Mouse (Mus musculus) myocyte (in vitro differentiated cells): Measurements from ENCODE around the gene Olfr118. TPM values are rescaled to one million over a fixed set of nuclear protein-coding genes. Genes with fewer than 3 reads are reported as not detected.
"Not testable (repeated sequence)": the region's sequence is repeated elsewhere in the genome, so short reads cannot be mapped to it uniquely, and the experiment has no call there.

ENCODE experiments used
- H3K27me3 ChIP-seq: one replicate; pipeline ENCODE4 v1.6.1; 2011; ENCODE audit not compliant: control insufficient read depth, insufficient read depth, insufficient read length
- H3K36me3 ChIP-seq: one replicate; pipeline ENCODE4 v1.6.1; 2011; ENCODE audit not compliant: control insufficient read depth, insufficient read depth
- H3K4me2 ChIP-seq: one replicate; pipeline ENCODE4 v1.6.1; 2011; ENCODE audit warnings: low read depth, control low read depth
- H3K4me3 ChIP-seq: one replicate; pipeline ENCODE4 v1.5.1; 2011; ENCODE audit warnings: mild to moderate bottlenecking, control low read depth, moderate library complexity
- H3K79me2 ChIP-seq: one replicate; pipeline ENCODE4 v1.6.1; 2011; ENCODE audit not compliant: control insufficient read depth, insufficient read depth
- H3ac ChIP-seq: one replicate; pipeline ENCODE4 v1.6.1; 2011; ENCODE audit not compliant: control insufficient read depth, insufficient read length
- CEBPB ChIP-seq: IDR thresholded peaks from 2 replicates; pipeline ENCODE4 v1.6.1; 2011; ENCODE audit warnings: mild to moderate bottlenecking, moderate library complexity; ENCODE audit not compliant: poor library complexity, insufficient read depth, severe bottlenecking
- E2F4 ChIP-seq: IDR thresholded peaks from one replicate; pipeline ENCODE4 v1.6.1; 2011; ENCODE audit warnings: mild to moderate bottlenecking, control low read depth, moderate library complexity; ENCODE audit not compliant: insufficient read depth
- MAX ChIP-seq: IDR thresholded peaks from one replicate; pipeline ENCODE4 v1.6.1; 2011; ENCODE audit warnings: low read depth, mild to moderate bottlenecking, control low read depth
- MYOD1 ChIP-seq, 3 experiments: IDR thresholded peaks; one replicate each; pipeline ENCODE4 v1.6.1; 2011; ENCODE audit warnings: control low read depth in 2 of 3, low read depth in 2 of 3, mild to moderate bottlenecking in 2 of 3, moderate library complexity in 1 of 3; ENCODE audit not compliant: insufficient read length in 2 of 3, control insufficient read depth in 1 of 3
- MYOG ChIP-seq, 3 experiments: IDR thresholded peaks; one replicate each; pipeline ENCODE4 v1.6.1; 2011; ENCODE audit warnings: control low read depth in 2 of 3, low read depth in 2 of 3, mild to moderate bottlenecking in 2 of 3; ENCODE audit not compliant: insufficient read length in 2 of 3, control insufficient read depth in 1 of 3, insufficient read depth in 1 of 3
- POLR2A ChIP-seq: IDR thresholded peaks from one replicate; pipeline ENCODE4 v1.6.1; 2011; ENCODE audit warnings: low read depth, mild to moderate bottlenecking, control low read depth, moderate library complexity; ENCODE audit not compliant: insufficient read length
- POLR2AphosphoS2 ChIP-seq: IDR thresholded peaks from one replicate; pipeline ENCODE4 v1.6.1; 2011; ENCODE audit warnings: low read depth, control low read depth; ENCODE audit not compliant: insufficient read length
- REST ChIP-seq: IDR thresholded peaks from one replicate; pipeline ENCODE4 v1.6.1; 2011; ENCODE audit warnings: mild to moderate bottlenecking, control low read depth, moderate library complexity; ENCODE audit not compliant: insufficient read depth, insufficient read length
- SRF ChIP-seq: IDR thresholded peaks from one replicate; pipeline ENCODE4 v1.6.1; 2011; ENCODE audit warnings: low read depth; ENCODE audit not compliant: control insufficient read depth, insufficient read length
- TCF12 ChIP-seq: IDR thresholded peaks from one replicate; pipeline ENCODE4 v1.6.1; 2011; ENCODE audit warnings: mild to moderate bottlenecking, control low read depth; ENCODE audit not compliant: poor library complexity, insufficient read depth, severe bottlenecking
- TCF3 ChIP-seq: IDR thresholded peaks from one replicate; pipeline ENCODE4 v1.6.1; 2011; ENCODE audit warnings: low read depth, control low read depth; ENCODE audit not compliant: insufficient read length
- USF1 ChIP-seq: IDR thresholded peaks from one replicate; pipeline ENCODE4 v1.6.1; 2011; ENCODE audit warnings: low read depth, mild to moderate bottlenecking, control low read depth, moderate library complexity
- polyA plus RNA-seq: library from polyadenylated mRNA; unstranded; fragments of >200 nt; fragmentation: generic; extraction: Trizol; gene quantifications from one replicate; pipeline ENCODE4 v1.2.1, GENCODE M21; 2012; ENCODE audit warnings: missing spikeins

Olfr118 gene
- polyA plus RNA-seq: not detected

DNA sequence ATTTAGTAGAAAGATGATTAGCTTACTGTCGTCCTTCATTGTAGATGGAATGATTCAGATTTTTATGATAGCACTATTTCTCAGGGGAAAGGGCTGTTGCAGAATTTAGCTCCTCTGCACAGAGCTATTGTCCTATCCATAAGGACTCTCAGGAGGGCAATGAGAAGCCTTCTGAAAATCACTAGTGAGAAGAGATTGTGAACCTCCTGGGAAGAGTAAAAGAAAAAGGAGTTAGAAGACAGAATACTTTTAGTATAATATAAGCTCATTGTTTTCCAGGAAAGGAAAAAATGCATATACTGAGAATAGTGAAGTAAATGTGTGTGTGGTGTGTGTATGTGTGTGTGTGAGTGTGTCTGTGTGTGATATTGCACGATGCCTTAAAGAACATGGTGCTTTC is at the start of gene Olfr118:
Gene Olfr118, plus strand, starts transcription at position 301 of the 400 bp plus-strand sequence.
- TF ChIP-seq MAX (no peak), TCF12 (no peak), POLR2AphosphoS2 (no peak), REST (no peak), POLR2A (no peak), MYOD1 (IDR thresholded peaks at IDR 0.05; ENCODE audit: control insufficient read depth in 1 of 3, insufficient read length in 2 of 3, low read depth in 2 of 3) (no peak), CEBPB (no peak), SRF (no peak), TCF3 (no peak), E2F4 (no peak)
- Histone ChIP-seq H3K4me2 (no peak within 1 kb of the TSS), H3K27me3 (no peaks in the 10 kb centered on the region), H3ac (no peak within 1 kb of the TSS), H3K4me3 (no peak within 1 kb of the TSS), H3K36me3 (no peaks in the 10 kb centered on the region), H3K79me2 (no peaks in the 10 kb centered on the region)

DNA sequence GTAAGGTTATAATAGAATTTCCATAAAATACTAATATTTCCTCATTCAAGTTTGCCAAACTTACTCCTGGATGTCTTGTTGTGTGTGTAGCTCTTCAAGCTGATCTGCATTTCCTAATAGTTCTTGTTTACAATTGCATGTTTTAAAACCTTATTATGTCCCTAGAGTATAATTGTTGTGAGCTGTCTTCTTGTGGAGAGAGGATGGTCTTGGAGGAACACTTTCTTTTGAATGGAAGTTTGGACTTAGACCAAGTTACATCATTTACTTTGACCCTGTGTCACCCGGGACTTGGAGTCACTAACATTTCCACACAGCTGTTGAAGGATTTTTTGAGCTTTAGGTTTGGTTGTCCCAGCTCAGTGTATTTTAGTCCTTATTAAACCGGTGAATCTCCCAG is 39.8 kb upstream of the Olfr118 start, which contains the start of the genes Olfr115 and Olfr116:
Gene Olfr115, minus strand, starts transcription at position 101 of the 400 bp plus-strand sequence.
Gene Olfr116, minus strand, starts transcription at position 191 of the 400 bp plus-strand sequence.
- Histone ChIP-seq H3K79me2 (no peaks in the 10 kb centered on the region), H3K4me2 (no peak within 1 kb of the TSS), H3K4me3 (no peak within 1 kb of the TSS), H3K36me3 (no peaks in the 10 kb centered on the region), H3K27me3 (no peaks in the 10 kb centered on the region), H3ac (no peak within 1 kb of the TSS)
- no peak for TF ChIP-seq TCF12
- TF ChIP-seq POLR2AphosphoS2: no peak
- no peak for TF ChIP-seq MYOG (IDR thresholded peaks at IDR 0.05; ENCODE audit: control insufficient read depth in 1 of 3, insufficient read depth in 1 of 3, insufficient read length in 2 of 3, low read depth in 2 of 3)
- TF ChIP-seq MYOD1 (IDR thresholded peaks at IDR 0.05; ENCODE audit: control insufficient read depth in 1 of 3, insufficient read length in 2 of 3, low read depth in 2 of 3): no peak
- no peak for TF ChIP-seq REST

DNA sequence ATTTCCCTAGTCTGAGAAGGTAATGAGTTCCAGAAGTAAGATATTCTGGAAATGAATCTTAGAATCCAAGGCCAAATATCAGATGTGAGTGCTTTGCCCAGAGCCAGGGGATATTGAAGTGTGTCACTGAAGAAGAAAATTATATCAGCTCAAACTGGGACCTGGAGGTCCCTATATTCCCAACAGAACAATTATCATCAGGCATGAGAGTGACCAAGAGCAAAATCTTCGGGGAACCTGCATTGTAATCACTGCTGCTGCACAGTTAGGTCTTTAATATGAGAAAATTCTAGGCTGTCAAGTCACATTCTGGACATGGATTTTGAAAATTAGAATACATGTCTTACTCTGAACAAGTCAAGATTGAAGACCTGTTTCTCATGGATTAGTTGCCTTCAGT is 3.1 kb upstream of the Olfr118 start, which contains the start of gene Olfr117:
Gene Olfr117, minus strand, starts transcription at position 101 of the 400 bp plus-strand sequence.
- H3K27me3 ChIP-seq: no peaks in the 10 kb centered on the region
- TF ChIP-seq MYOD1 (IDR thresholded peaks at IDR 0.05; ENCODE audit: control insufficient read depth in 1 of 3, insufficient read length in 2 of 3, low read depth in 2 of 3) (no peak), MAX (no peak), CEBPB (no peak), TCF12 (no peak), TCF3 (no peak), E2F4 (no peak), POLR2A (no peak), POLR2AphosphoS2 (no peak), SRF (no peak), REST (no peak), USF1 (no peak), MYOG (IDR thresholded peaks at IDR 0.05; ENCODE audit: control insufficient read depth in 1 of 3, insufficient read depth in 1 of 3, insufficient read length in 2 of 3, low read depth in 2 of 3) (no peak)

DNA sequence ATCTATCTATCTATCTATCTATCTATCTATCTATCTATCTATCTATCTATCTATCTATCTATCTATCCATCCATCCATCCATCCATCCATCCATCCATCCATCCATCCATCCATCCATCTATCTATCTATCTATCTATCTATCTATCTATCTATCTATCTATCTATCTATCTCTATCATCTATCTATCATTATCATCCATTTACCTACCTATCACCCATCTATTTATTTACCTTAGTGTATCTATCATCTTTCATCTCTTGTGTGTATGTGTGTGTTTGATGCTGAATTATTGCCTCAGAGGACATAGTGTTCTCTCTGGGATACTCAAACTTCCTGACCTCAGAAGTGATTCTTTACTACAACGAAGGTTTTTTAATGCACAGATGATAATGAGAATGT is 29.5 kb downstream of the Olfr118 start, which contains the start of gene Olfr119:
Gene Olfr119, plus strand, starts transcription at position 301 of the 400 bp plus-strand sequence.
- not testable (repeated sequence) for H3K36me3 ChIP-seq, H3K79me2 ChIP-seq, H3K4me2 ChIP-seq, H3K4me3 ChIP-seq, H3ac ChIP-seq, H3K27me3 ChIP-seq

More for the DNA sequence above, 3.1 kb upstream of the Olfr118 start, which contains the start of gene Olfr117:
- Histone ChIP-seq H3K36me3 (no peaks in the 10 kb centered on the region), H3ac (no peak within 1 kb of the TSS), H3K4me3 (no peak within 1 kb of the TSS), H3K4me2 (no peak within 1 kb of the TSS), H3K79me2 (no peaks in the 10 kb centered on the region)

DNA sequence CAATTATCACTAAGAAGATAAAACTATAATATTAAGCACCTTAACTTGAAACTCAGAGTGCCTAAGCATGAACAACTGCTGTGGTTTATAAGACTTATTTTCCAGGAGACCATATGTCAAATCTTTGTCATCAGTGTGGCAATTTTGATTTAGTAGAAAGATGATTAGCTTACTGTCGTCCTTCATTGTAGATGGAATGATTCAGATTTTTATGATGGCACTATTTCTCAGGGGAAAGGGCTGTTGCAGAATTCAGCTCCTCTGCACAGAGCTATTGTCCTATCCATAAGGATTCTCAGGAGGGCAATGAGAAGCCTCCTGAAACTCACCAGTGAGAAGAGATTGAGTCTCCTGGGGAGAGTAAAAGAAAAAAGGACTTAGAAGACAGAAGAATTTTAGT is 54.7 kb downstream of the Olfr118 start, which contains the start of gene Olfr120:
Gene Olfr120, plus strand, starts transcription at position 301 of the 400 bp plus-strand sequence.
- H3K4me2 ChIP-seq: no peak within 1 kb of the TSS
- no peaks in the 10 kb centered on the region for H3K79me2 ChIP-seq
- H3K4me3 ChIP-seq: no peak within 1 kb of the TSS
- H3ac ChIP-seq: no peak within 1 kb of the TSS
- no peaks in the 10 kb centered on the region for H3K27me3 ChIP-seq
- H3K36me3 ChIP-seq: no peaks in the 10 kb centered on the region
- TF ChIP-seq POLR2AphosphoS2 (no peak), MYOG (IDR thresholded peaks at IDR 0.05; ENCODE audit: control insufficient read depth in 1 of 3, insufficient read depth in 1 of 3, insufficient read length in 2 of 3, low read depth in 2 of 3) (no peak), MYOD1 (IDR thresholded peaks at IDR 0.05; ENCODE audit: control insufficient read depth in 1 of 3, insufficient read length in 2 of 3, low read depth in 2 of 3) (no peak), POLR2A (no peak), CEBPB (no peak), E2F4 (no peak), REST (no peak), TCF3 (no peak), MAX (no peak), SRF (no peak)

Other genes with a start within 250 kb of the Olfr118 start
- gene Olfr108, start 221.5 kb upstream of the Olfr118 start, polyA plus RNA-seq: not detected
- gene Olfr109, start 208.1 kb upstream of the Olfr118 start, polyA plus RNA-seq: not detected
- not detected for gene H2-M2, start 183.4 kb upstream of the Olfr118 start, polyA plus RNA-seq
- gene Olfr110, start 174.5 kb upstream of the Olfr118 start, polyA plus RNA-seq: not detected
- gene Olfr111, start 159.0 kb upstream of the Olfr118 start, polyA plus RNA-seq: not detected
- gene Olfr112, start 97.5 kb upstream of the Olfr118 start, polyA plus RNA-seq: not detected
- gene Olfr113, start 89.3 kb upstream of the Olfr118 start, polyA plus RNA-seq: not detected
- gene Olfr114, start 74.2 kb upstream of the Olfr118 start, polyA plus RNA-seq: not detected
- gene Olfr115, start 39.9 kb upstream of the Olfr118 start, polyA plus RNA-seq: not detected
- gene Olfr116, start 39.8 kb upstream of the Olfr118 start, polyA plus RNA-seq: not detected
- gene Olfr117, start 3.2 kb upstream of the Olfr118 start, polyA plus RNA-seq: not detected
- gene Olfr119, start 29.6 kb downstream of the Olfr118 start, polyA plus RNA-seq: not detected
- not detected for gene Olfr120, start 54.8 kb downstream of the Olfr118 start, polyA plus RNA-seq
- not detected for gene Olfr121, start 81.9 kb downstream of the Olfr118 start, polyA plus RNA-seq
- not detected for gene Olfr122, start 101.6 kb downstream of the Olfr118 start, polyA plus RNA-seq
- gene Olfr123, start 126.5 kb downstream of the Olfr118 start, polyA plus RNA-seq: not detected
- not detected for gene Olfr124, start 132.9 kb downstream of the Olfr118 start, polyA plus RNA-seq
- not detected for gene Olfr125, start 166.0 kb downstream of the Olfr118 start, polyA plus RNA-seq
- gene Olfr126, start 180.5 kb downstream of the Olfr118 start, polyA plus RNA-seq: not detected
- not detected for gene Olfr127, start 233.4 kb downstream of the Olfr118 start, polyA plus RNA-seq